Mouse (Mus musculus): ENCODE data around the gene Tedc1. TPM values are rescaled to one million over a fixed set of nuclear protein-coding genes. Genes with fewer than 3 reads are reported as not detected.

Tedc1 gene
- polyA plus RNA-seq, 1 experiment from 2014 or later = 31.4 TPM

Other genes with a start within 250 kb of the Tedc1 start
- 5.6 and 6.5 TPM in 2 replicates for gene Jag2, start 226.6 kb upstream of the Tedc1 start, polyA plus RNA-seq (2015; fragmentation: Nextera tagmentation; extraction: Ambion mirVana)
- gene Nudt14, start 214.3 kb upstream of the Tedc1 start, polyA plus RNA-seq (2015; fragmentation: Nextera tagmentation; extraction: Ambion mirVana) = 109 and 121 TPM in 2 replicates
- 23.8 and 26.2 TPM in 2 replicates for gene Btbd6, start 179.9 kb upstream of the Tedc1 start, polyA plus RNA-seq (2015; fragmentation: Nextera tagmentation; extraction: Ambion mirVana)
- gene Brf1, start 155.7 kb upstream of the Tedc1 start, polyA plus RNA-seq (2015; fragmentation: Nextera tagmentation; extraction: Ambion mirVana) = 55.5 TPM in 2 replicates
- gene Pacs2, start 141.9 kb upstream of the Tedc1 start, polyA plus RNA-seq (2015; fragmentation: Nextera tagmentation; extraction: Ambion mirVana) = 10.5 and 12.2 TPM in 2 replicates
- 0.15 TPM in 1 of 2 replicates, not detected in the other for gene Tex22, start 81.9 kb upstream of the Tedc1 start, polyA plus RNA-seq (2015; fragmentation: Nextera tagmentation; extraction: Ambion mirVana)
- 11.2 and 12.2 TPM in 2 replicates for gene Mta1, start 58.1 kb upstream of the Tedc1 start, polyA plus RNA-seq (2015; fragmentation: Nextera tagmentation; extraction: Ambion mirVana)
- 550 and 593 TPM in 2 replicates for gene Crip2, start 16.2 kb upstream of the Tedc1 start, polyA plus RNA-seq (2015; fragmentation: Nextera tagmentation; extraction: Ambion mirVana)
- gene Crip1, start 10.1 kb upstream of the Tedc1 start, polyA plus RNA-seq (2015; fragmentation: Nextera tagmentation; extraction: Ambion mirVana) = 565 and 642 TPM in 2 replicates
- gene Tmem121, start 29.5 kb downstream of the Tedc1 start, polyA plus RNA-seq (2015; fragmentation: Nextera tagmentation; extraction: Ambion mirVana) = 4.7 and 5.8 TPM in 2 replicates